Mouse (Mus musculus) intestine, embryonic 16.5 days (tissue): ENCODE measurements around the gene Gm9821. TPM values are rescaled to one million over a fixed set of nuclear protein-coding genes. Genes with fewer than 3 reads are reported as not detected.
A peak's percentile ranks its signal among the peaks of the same experiment; 100 is the strongest.

Experiments
- ATAC-seq: fragments of 200-750 bp; cut with Nextera tagmentation; 2 replicates; pipeline ENCODE4 v1.8.0; 2017; ENCODE audit warnings: moderate TSS enrichment, moderate library complexity
- H3K27ac ChIP-seq: fragments of 300-500 bp; sonication (generic); 2 replicates; pipeline ENCODE4 v1.5.1; 2014; ENCODE audit warnings: mild to moderate bottlenecking, low read length
- H3K27me3 ChIP-seq: fragments of 300-500 bp; sonication (generic); replicated peaks from 2 replicates; pipeline ENCODE4 v1.6.1; 2014; ENCODE audit warnings: low read length, control low read depth, mixed read lengths; ENCODE audit not compliant: control insufficient read depth, insufficient read depth
- H3K36me3 ChIP-seq: fragments of 300-500 bp; sonication (generic); 2 replicates; pipeline ENCODE4 v1.6.1; 2014; ENCODE audit warnings: low read length, control low read depth; ENCODE audit not compliant: control insufficient read depth, insufficient read depth
- H3K4me1 ChIP-seq: fragments of 300-500 bp; sonication (generic); 2 replicates; pipeline ENCODE4 v1.6.1; 2014; ENCODE audit warnings: low read length, control low read depth, mixed read lengths; ENCODE audit not compliant: control insufficient read depth, insufficient read depth
- H3K4me2 ChIP-seq: fragments of 300-500 bp; sonication (generic); 2 replicates; pipeline ENCODE4 v1.6.1; 2014; ENCODE audit warnings: low read depth, low read length, control low read depth
- H3K4me3 ChIP-seq: fragments of 300-500 bp; sonication (generic); 2 replicates; pipeline ENCODE4 v1.5.1; 2014; ENCODE audit warnings: mild to moderate bottlenecking, low read length
- H3K9ac ChIP-seq: fragments of 300-500 bp; sonication (generic); 2 replicates; pipeline ENCODE4 v1.6.1; 2014; ENCODE audit warnings: low read depth, low read length
- H3K9me3 ChIP-seq: fragments of 300-500 bp; sonication (generic); 2 replicates; pipeline ENCODE4 v1.6.1; 2016; ENCODE audit warnings: low read length, control low read depth; ENCODE audit not compliant: control insufficient read depth
- WGBS: fragments of 180-500 bp; shearing (Covaris S2); extraction: QIAGEN DNeasy Blood & Tissue Kit; methylation state at CpG from one replicate; pipeline ENCODE4 v1.1.7; 2014; 5-methylcytosine and 5-hydroxymethylcytosine counted together
- polyA plus RNA-seq: library from polyadenylated mRNA; unstranded; fragments of >200 nt; fragmentation: Nextera tagmentation; extraction: Ambion mirVana; gene quantifications from 2 replicates; pipeline ENCODE4 v1.2.1, GENCODE M21; 2015

Gm9821 gene
- polyA plus RNA-seq, 1 experiment from 2014 or later = 0.28 TPM

DNA sequence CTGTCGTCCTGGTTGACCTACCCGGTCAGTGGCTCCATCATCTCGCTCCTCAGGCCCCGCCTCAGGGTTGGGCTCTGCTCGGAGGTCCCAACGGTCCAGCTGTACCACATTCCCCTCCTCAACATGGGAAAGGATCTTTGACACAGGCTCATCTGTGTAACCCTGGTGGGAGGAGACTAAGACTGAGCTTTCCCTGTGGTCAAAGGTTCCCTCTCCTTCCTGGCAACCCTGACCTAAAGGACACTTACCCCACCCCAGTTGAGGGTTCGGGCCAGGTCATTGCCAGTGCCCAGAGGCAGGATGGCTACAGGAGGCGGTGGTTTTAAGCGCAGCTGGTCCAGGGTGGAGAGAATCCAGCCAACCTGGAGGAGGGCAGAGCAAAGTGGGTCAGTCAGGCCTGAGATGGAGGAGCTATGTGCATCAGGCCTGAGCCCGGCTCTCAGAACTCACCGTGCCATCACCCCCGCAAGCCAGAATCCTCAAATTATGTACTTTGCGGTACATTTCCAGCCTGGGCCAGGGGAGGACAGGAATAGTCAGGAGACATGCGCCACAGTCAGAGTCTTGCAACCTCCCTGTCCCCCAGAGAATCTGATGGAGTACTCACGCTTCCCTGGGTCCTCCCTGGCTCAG, 6.1 kb upstream of the Gm9821 start:
- Histone ChIP-seq H3K4me3 (no peak overlapping the region), H3K27me3 (no peaks in the 10 kb centered on the region), H3K27ac (no peak overlapping the region), H3K4me2 (no peak overlapping the region), H3K36me3 (peaks cover 51% of the 10 kb centered on the region), H3K9me3 (no peaks in the 10 kb centered on the region), H3K4me1 (peaks cover 15% of the 10 kb centered on the region), H3K9ac (no peak overlapping the region)
- WGBS = 84% methylated on average over 15 of the region's 15 CpGs
- no peak for ATAC-seq

DNA sequence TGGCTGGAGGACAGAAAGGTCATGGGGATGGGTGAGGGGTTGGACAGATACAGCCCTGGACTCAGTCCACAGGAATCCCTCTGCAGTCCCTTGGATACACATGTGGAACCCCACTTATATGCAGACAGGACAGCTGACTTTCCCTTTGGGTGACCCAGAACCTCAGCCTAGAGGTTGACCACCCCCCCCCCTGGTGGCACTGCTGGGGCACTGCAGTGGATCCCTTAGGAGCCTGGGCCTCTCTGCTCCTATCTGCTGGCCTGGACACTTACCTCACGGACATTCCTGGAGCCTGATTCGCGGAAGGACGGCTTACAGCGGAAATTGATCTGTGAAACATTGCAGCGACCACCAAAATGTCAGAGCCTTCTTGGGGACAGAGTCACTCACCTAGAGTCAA, 3.1 kb upstream of the Gm9821 start:
- no peak overlapping the region for H3K27ac ChIP-seq
- peaks cover 30% of the 10 kb centered on the region for H3K4me1 ChIP-seq
- no peak overlapping the region for H3K9ac ChIP-seq
- ATAC-seq = no peak
- H3K4me3 ChIP-seq = no peak overlapping the region
- WGBS = 62% methylated on average over 6 of the region's 6 CpGs
- H3K9me3 ChIP-seq = no peaks in the 10 kb centered on the region
- no peaks in the 10 kb centered on the region for H3K27me3 ChIP-seq
- peaks cover 30% of the 10 kb centered on the region for H3K36me3 ChIP-seq
- no peak overlapping the region for H3K4me2 ChIP-seq

DNA sequence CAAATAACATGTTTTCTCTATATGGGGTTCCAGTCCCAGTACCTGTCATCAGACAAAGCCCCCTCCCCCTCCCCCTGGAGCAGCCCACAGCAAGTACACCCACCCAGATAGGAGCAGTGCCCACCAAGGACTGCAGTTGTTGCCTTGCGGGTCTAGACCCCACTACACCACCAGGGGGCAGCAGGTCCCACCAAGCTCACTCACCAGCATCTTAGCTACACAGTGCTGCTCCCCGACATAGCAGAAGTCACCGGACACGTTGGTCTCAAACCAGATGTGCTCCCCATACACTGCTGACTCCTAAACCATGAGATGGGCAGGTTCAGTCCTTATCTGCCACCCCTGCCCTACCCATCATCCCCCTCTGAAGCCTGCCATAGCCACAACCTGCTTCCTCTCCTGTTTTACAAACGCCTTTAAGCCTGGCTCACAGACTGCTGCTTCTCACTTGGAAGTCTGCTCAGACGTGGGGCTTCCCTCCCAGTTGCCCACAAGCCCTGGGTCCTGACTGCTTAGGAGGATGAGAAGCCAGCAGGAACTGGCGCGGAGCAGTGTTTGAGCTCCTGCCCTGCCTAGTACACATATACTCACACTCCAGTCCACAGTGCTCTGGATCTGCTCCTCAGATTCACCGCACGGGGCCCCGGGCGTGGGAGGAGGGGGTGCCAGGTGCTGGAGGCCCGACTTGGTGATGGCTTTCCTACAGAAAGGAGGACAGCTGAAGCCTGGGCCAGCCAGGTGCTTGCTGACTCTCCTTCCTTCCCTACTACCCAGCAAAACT, 1.1 kb upstream of the Gm9821 start:
- WGBS = 45% methylated on average over 13 of the region's 13 CpGs
- 0 out of 2 replicates have a peak overlapping the region, but pooled peaks have one; percentile 43 for H3K9ac ChIP-seq
- ATAC-seq = peak; percentile 42; the same call in 1 of the 2 replicates
- H3K4me3 ChIP-seq = no peak overlapping the region
- H3K27me3 ChIP-seq = no peaks in the 10 kb centered on the region
- H3K9me3 ChIP-seq = no peaks in the 10 kb centered on the region
- peaks cover 20% of the 10 kb centered on the region for H3K36me3 ChIP-seq
- no peak overlapping the region for H3K27ac ChIP-seq
- H3K4me2 ChIP-seq = no peak overlapping the region
- H3K4me1 ChIP-seq = peaks cover 50% of the 10 kb centered on the region

DNA sequence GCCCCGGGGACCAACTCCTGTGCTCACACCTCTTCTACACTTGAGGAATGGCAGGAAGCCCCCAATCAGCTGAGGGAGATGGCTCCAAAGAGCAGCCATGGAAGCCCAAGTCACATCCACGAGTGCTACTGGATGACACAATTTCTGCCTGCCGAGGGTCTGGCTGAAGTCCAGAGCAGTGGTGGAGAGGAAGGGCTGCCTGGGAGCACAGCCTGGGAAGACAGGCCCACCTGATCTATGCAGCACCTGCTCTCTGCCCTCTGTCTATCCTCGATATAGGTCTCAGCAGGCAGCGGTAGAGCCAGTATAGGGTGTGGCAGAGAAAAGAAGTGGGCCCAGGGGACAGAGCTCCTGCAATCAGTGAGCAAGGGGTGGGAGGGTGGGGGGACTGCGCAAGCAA, 1.3 kb downstream of the Gm9821 start:
- no peaks in the 10 kb centered on the region for H3K27me3 ChIP-seq
- no peak overlapping the region for H3K4me2 ChIP-seq
- peak; percentile 67 for ATAC-seq
- peak overlapping the region; percentile 35; the same call in 1 of the 2 replicates for H3K9ac ChIP-seq
- H3K4me1 ChIP-seq = peaks cover 62% of the 10 kb centered on the region
- H3K4me3 ChIP-seq = no peak overlapping the region
- WGBS = 33% methylated on average over 6 of the region's 6 CpGs
- no peaks in the 10 kb centered on the region for H3K9me3 ChIP-seq
- H3K36me3 ChIP-seq = peaks cover 7% of the 10 kb centered on the region
- H3K27ac ChIP-seq = peak overlapping the region; percentile 43; the same call in 1 of the 2 replicates

DNA sequence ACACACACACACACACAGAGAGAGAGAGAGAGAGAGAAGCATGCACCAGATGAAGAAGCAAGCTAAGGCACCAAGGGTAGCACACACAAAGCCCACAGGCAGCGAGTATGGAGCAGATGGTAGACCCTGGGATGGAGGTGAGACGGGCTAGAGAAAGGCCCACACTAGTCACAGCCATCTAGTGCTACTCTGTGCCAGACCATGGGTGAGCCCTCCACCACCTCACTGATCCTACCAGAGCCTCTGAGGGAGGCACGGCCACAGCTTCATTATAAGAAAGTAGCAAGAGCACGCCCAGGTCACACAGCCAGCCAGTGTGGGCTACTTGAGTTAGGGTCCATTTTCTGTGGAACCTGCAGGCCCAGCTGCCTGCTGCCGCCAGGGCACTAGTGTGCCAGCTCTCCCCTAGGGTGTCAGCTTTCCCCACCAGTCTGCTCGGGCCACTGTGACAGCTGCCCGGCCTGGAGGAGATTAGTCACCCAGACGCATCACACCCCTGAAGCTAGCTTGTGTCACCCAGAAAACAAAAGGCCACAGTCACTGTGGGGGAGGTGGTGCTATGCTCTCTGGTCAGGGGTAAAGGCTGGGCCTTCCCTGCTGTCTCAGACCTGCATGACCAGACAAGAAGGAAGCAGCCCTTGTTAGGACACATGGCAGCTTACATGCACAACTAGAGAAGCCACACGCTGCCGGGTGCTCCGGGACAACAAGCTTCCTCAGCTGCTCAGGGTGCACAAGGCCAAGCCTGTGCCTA, 2.1 kb downstream of the Gm9821 start:
- H3K4me2 ChIP-seq = 0 out of 2 replicates have a peak overlapping the region, but pooled peaks have one; percentile 19
- peak overlapping the region; percentile 66 for H3K27ac ChIP-seq
- WGBS = 48% methylated on average over 11 of the region's 11 CpGs
- peak; percentile 21; the same call in 1 of the 2 replicates for ATAC-seq
- no peak overlapping the region for H3K4me3 ChIP-seq
- H3K9ac ChIP-seq = peak overlapping the region; percentile 37
- H3K27me3 ChIP-seq = no peaks in the 10 kb centered on the region
- peaks cover 63% of the 10 kb centered on the region for H3K4me1 ChIP-seq
- H3K36me3 ChIP-seq = peaks cover 4% of the 10 kb centered on the region; the same call in 1 of the 2 replicates
- H3K9me3 ChIP-seq = no peaks in the 10 kb centered on the region

DNA sequence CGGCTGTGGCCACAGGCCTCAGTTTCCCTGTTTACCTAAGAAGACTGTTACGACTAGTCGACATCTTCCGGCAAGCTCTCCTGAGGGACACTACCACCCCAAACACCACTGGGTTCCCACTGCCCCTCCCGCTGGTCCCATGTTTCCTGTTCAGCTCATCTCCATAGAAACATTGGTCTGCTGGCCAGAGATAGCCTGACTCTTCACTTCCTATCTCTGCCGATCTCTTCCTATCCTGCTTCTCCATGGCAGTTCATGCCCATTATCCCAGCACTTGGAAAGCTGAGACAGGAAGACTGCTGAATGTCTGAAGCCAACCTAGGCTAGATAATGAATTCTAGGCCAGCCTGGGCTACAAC, 2.6 kb downstream of the Gm9821 start:
- H3K9ac ChIP-seq = peak overlapping the region; percentile 37; the same call in 1 of the 2 replicates

DNA sequence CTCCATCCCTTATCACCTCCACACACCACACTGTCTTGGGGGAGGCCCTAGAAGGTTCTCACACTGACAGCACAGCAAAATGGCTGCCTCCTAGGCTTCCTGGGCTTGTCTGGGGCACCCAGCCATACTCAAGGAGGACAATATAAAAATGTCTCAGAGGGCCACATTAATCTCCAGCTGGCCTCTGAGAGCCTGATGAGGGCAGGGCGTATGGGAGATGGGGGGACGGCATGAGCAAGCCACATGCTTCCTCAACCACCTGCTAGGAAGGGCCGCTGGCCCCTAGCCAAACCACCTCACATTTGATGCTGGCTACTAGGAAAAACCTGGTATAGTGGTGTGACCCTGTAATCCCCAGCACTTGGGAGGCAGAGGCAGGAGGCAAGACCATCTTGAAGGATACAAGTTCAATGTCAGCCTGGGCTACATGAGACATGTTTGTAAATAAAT, 3.3 kb downstream of the Gm9821 start:
- WGBS = 66% methylated on average over 3 of the region's 3 CpGs
- no peak for ATAC-seq
- H3K27me3 ChIP-seq = no peaks in the 10 kb centered on the region
- H3K4me3 ChIP-seq = no peak overlapping the region
- peaks cover 69% of the 10 kb centered on the region for H3K4me1 ChIP-seq
- 0 out of 2 replicates have a peak overlapping the region, but pooled peaks have one; percentile 80 for H3K27ac ChIP-seq
- no peaks in the 10 kb centered on the region for H3K9me3 ChIP-seq
- H3K36me3 ChIP-seq = no peaks in the 10 kb centered on the region
- no peak overlapping the region for H3K4me2 ChIP-seq
- H3K9ac ChIP-seq = no peak overlapping the region

More for the DNA sequence above, 2.6 kb downstream of the Gm9821 start:
- peaks cover 3% of the 10 kb centered on the region; the same call in 1 of the 2 replicates for H3K36me3 ChIP-seq
- 0 out of 2 replicates have a peak overlapping the region, but pooled peaks have one; percentile 19 for H3K4me2 ChIP-seq
- H3K9me3 ChIP-seq = no peaks in the 10 kb centered on the region
- peak overlapping the region; percentile 66 for H3K27ac ChIP-seq
- WGBS = 72% methylated on average over 6 of the region's 6 CpGs
- H3K4me1 ChIP-seq = peaks cover 65% of the 10 kb centered on the region
- H3K27me3 ChIP-seq = no peaks in the 10 kb centered on the region
- H3K4me3 ChIP-seq = no peak overlapping the region
- ATAC-seq = no peak

DNA sequence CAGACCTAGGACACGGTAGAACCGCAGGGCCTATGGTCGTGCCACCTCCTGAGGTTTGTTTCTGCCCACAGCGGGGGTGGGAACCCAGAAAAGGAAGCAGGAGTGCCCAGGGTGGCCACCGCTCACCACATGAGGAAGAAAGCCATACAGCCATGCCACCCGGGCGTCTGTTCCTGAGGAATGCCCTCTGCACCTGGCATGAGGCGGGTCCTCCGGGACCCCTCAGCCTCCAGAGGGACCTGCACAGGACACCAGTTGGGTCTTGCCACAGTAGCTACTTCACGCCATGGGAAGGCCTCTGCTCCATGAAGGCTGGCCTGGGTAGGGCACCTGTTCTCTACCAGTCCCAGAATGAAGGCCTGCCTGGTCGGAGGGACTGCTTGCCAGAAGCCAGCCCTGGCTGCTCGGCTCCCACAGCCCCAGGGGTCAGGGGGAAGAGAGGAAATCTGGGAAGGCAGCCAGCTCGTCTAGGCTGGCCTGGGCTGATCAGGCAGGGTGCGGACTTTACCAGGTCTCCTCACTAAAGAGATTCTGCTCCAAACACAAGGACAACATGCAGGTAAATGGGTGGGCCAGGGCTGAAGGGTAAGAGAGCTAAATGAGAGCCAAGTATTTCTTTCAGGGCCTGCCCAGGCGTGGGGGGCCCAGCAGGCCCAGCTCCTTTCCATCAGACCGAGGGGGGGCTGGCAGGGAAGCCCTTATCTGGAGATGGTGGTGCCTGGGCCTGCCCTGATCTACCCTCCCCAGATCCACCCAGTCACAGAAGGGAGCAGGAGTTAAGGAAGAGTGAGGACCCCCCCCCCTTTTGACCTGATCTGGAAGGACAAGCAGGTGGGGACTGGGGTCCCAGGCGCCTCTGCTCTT, 4.1 kb downstream of the Gm9821 start:
- no peaks in the 10 kb centered on the region for H3K27me3 ChIP-seq
- WGBS = 69% methylated on average over 17 of the region's 17 CpGs
- H3K4me2 ChIP-seq = peak overlapping the region; percentile 39
- peaks cover 69% of the 10 kb centered on the region for H3K4me1 ChIP-seq
- peak overlapping the region; percentile 61 for H3K9ac ChIP-seq
- H3K9me3 ChIP-seq = no peaks in the 10 kb centered on the region
- peak; percentile 29; the same call in 1 of the 2 replicates for ATAC-seq
- H3K27ac ChIP-seq = peak overlapping the region; percentile 80
- no peaks in the 10 kb centered on the region for H3K36me3 ChIP-seq
- H3K4me3 ChIP-seq = peak overlapping the region; percentile 19; the same call in 1 of the 2 replicates
